21 mouse cellular contexts compared by ENCODE assay signal in the genomic region with DNA sequence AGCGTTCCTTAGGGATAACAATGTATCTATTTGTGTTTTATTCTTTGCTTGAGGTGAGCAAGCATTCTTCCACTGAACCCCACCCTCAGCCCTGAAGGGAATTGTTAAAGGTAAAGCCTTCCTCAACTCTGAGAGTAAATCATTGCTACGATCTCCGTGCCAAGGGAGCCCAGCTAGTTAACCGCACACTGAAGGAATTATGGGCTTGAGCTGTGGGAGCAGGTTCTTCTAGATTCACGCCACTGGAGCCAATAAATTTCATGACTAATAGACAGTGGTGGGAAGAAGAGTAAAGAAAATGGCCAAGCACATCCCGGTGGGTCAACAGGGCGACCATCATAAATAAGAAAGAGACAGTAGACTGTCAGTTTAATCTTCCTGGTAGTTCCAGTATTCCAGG. TPM values are rescaled to one million over a fixed set of nuclear protein-coding genes. Genes with fewer than 3 reads are reported as not detected.
DNase-seq lines count a peak whose midpoint lies in the region; ATAC-seq and TF ChIP-seq lines count a peak whose summit lies in the region.
"Had no signal": no experiment of that assay in that cellular context is flagged by ENCODE, and none has a peak within 500 bp of the region (broad histone marks: within the 10 kb centered on the region; RNA-seq: fewer than 3 reads in every experiment).

No protein-coding gene starts in this region.

- H3K4me3 ChIP-seq in kidney, embryonic 14.5 days (ENCODE audit: low read length): no peak overlapping the region
- H3K4me3 ChIP-seq: embryonic facial prominence, embryonic 15.5 days; erythroblast, embryonic 14.5 days; forebrain, embryonic 10.5 days; gastrocnemius, adult 2 months; heart, embryonic 12.5 days had no signal

- H3K27ac ChIP-seq in kidney, embryonic 14.5 days (ENCODE audit: low read depth, low read length): no peak overlapping the region
- H3K27ac ChIP-seq: embryonic facial prominence, embryonic 15.5 days; forebrain, embryonic 10.5 days; gastrocnemius, adult 2 months had no signal

- no peaks in the 10 kb centered on the region for H3K27me3 ChIP-seq in Patski
- H3K27me3 ChIP-seq in kidney, embryonic 14.5 days (ENCODE audit: control insufficient read depth, insufficient read depth, low read length): no peaks in the 10 kb centered on the region
- H3K27me3 ChIP-seq: embryonic facial prominence, embryonic 15.5 days had no signal

- CTCF ChIA-PET in Patski (lab: Charles Lee): interaction anchor here (0.7 to 1.4 kb wide), 2 partner anchors 12 to 26 kb away, joined by 3 read pairs; no protein-coding TSS in a partner anchor

- no peak for TF ChIP-seq CTCF in Patski (IDR thresholded peaks at IDR 0.05)

- H3K36me3 ChIP-seq in kidney, embryonic 14.5 days (ENCODE audit: control insufficient read depth, insufficient read depth, low read length): no peaks in the 10 kb centered on the region; the same call in 1 of the 2 replicates
- H3K36me3 ChIP-seq: embryonic facial prominence, embryonic 15.5 days; forebrain, embryonic 10.5 days; G1E; heart, embryonic 12.5 days had no signal

- in situ Hi-C loops in Patski (cut with MboI; ENCODE audit: low pct_unique_long_range_greater_than_20kb): loop anchor here (10.0 kb wide), 1 partner anchor 75 kb away; a partner anchor contains a TSS

- peak; percentile 38 for DNase-seq in kidney, adult 11 months
- DNase-seq in kidney, adult 18-20 months: no peak
- DNase-seq in Patski (ENCODE audit: low read depth, low spot score): peak; percentile 55
- DNase-seq in kidney, postnatal 10 days: peak; percentile 34
- no peak for DNase-seq in embryo, embryonic 10 days (ENCODE audit: low spot score)
- DNase-seq in cerebellum, adult 8-10 months: no peak
- DNase-seq: adrenal gland, postnatal 10 days; B cell, adult 2 months; cerebellum, adult 11-12 months; cerebellum, postnatal 10 days; embryo, embryonic 11 days; gastrocnemius, adult 2 months; gastrocnemius, postnatal 25 days had no signal

- no peak overlapping the region for H3K4me2 ChIP-seq in kidney, embryonic 14.5 days (replicated peaks; ENCODE audit: low read depth, low read length)
- H3K4me2 ChIP-seq: embryonic facial prominence, embryonic 15.5 days; heart, embryonic 12.5 days had no signal

- 29% methylated on average over 7 of the region's 7 CpGs for whole genome bisulfite sequencing in kidney, embryonic 14.5 days

- no peak overlapping the region for H3K9ac ChIP-seq in kidney, embryonic 14.5 days (ENCODE audit: low read depth, low read length)
- H3K9ac ChIP-seq: embryonic facial prominence, embryonic 15.5 days; heart, embryonic 12.5 days had no signal

- POLR2A ChIA-PET in Patski (lab: Charles Lee): interaction anchor here (1.3 kb wide), 1 partner anchor 9 kb away, joined by 5 read pairs; no protein-coding TSS in a partner anchor

- ATAC-seq in Patski: no peak
- ATAC-seq in kidney, embryonic 14.5 days (ENCODE audit: low FRiP score, low TSS enrichment): peak; percentile 70
- ATAC-seq: CD4-positive, CD25-positive, alpha-beta regulatory T cell, adult 4 months; forebrain, embryonic 14.5 days had no signal

- no peaks in the 10 kb centered on the region for H3K9me3 ChIP-seq in kidney, embryonic 14.5 days (ENCODE audit: control insufficient read depth, low read length)
- H3K9me3 ChIP-seq: embryonic facial prominence, embryonic 15.5 days; forebrain, embryonic 10.5 days; G1E; heart, embryonic 12.5 days had no signal

- peaks cover 13% of the 10 kb centered on the region; the same call in 1 of the 2 replicates for H3K4me1 ChIP-seq in kidney, embryonic 14.5 days (ENCODE audit: control insufficient read depth, insufficient read depth, low read length)

RNA-seq across cellular contexts. Expression of a gene that starts 56.4 kb away (rescaled TPM):
- polyA plus RNA-seq in Patski (2021): 30.7 TPM
- polyA plus RNA-seq in kidney, embryonic 14.5 days (2014; fragmentation: Nextera tagmentation; extraction: Ambion mirVana): 21.6 and 32.6 TPM in 2 replicates
- polyA plus RNA-seq: G1E had no signal

Comparison
In these comparisons a context has a peak if more than half of its experiments do, and no peak if none do; other contexts are left out.
1. DNase-seq: peak in kidney, adult 11 months (single experiment), Patski (single experiment) and kidney, postnatal 10 days (single experiment); none in kidney, adult 18-20 months (single experiment), embryo, embryonic 10 days (single experiment) and cerebellum, adult 8-10 months (single experiment).